Mouse (Mus musculus) ES-E14 (cell line): ENCODE results near the gene Sipa1. TPM values are rescaled to one million over a fixed set of nuclear protein-coding genes. Genes with fewer than 3 reads are reported as not detected.
A peak's percentile ranks its signal among the peaks of the same experiment; 100 is the strongest.

ENCODE experiments used
- DNase-seq: peaks from one replicate; pipeline ENCODE4 v3.0.0-alpha.2; 2013; ENCODE audit warnings: low read depth, low spot score
- H3K27ac ChIP-seq: 2 replicates; pipeline ENCODE4 v1.5.1; 2012; ENCODE audit warnings: low read depth, mild to moderate bottlenecking, low read length, moderate library complexity, mixed read lengths; ENCODE audit not compliant: poor library complexity, insufficient read depth, severe bottlenecking
- H3K36me3 ChIP-seq: 2 replicates; pipeline ENCODE4 v1.6.1; 2012; ENCODE audit warnings: mild to moderate bottlenecking, low read length, moderate library complexity, mixed read lengths; ENCODE audit not compliant: control insufficient read depth, poor library complexity, insufficient read depth, severe bottlenecking
- H3K4me1 ChIP-seq, 2 experiments: fragments of 150-350 bp in 1 of 2; sonication (generic) in 1 of 2; 2 replicates each; pipeline ENCODE4 v1.6.1; 2012; ENCODE audit warnings: low read length in 2 of 2, mild to moderate bottlenecking in 1 of 2, mixed read lengths in 1 of 2; ENCODE audit not compliant: control insufficient read depth in 2 of 2, insufficient read depth in 2 of 2, poor library complexity in 1 of 2
- H3K4me3 ChIP-seq, 2 experiments: fragments of 150-350 bp in 1 of 2; sonication (generic) in 1 of 2; 2 replicates each; pipeline ENCODE4 v1.5.1; 2012; ENCODE audit warnings: low read length in 2 of 2, low read depth in 1 of 2, mild to moderate bottlenecking in 1 of 2, mixed read lengths in 1 of 2; ENCODE audit not compliant: insufficient read depth in 1 of 2, poor library complexity in 1 of 2, severe bottlenecking in 1 of 2
- H3K9ac ChIP-seq: 2 replicates; pipeline ENCODE4 v1.6.1; 2012; ENCODE audit warnings: low read depth, mild to moderate bottlenecking, low read length, mixed read lengths; ENCODE audit not compliant: poor library complexity, insufficient read depth, severe bottlenecking
- H3K9me3 ChIP-seq: fragments of 150-350 bp; sonication (generic); 2 replicates; pipeline ENCODE4 v1.6.1; 2012; ENCODE audit warnings: low read depth, mild to moderate bottlenecking, low read length; ENCODE audit not compliant: control insufficient read depth, insufficient read depth
- CHD2 ChIP-seq: IDR thresholded peaks from 2 replicates; pipeline ENCODE4 v1.6.1; 2014; ENCODE audit warnings: mild to moderate bottlenecking, low read depth, low read length, inconsistent platforms
- HCFC1 ChIP-seq: IDR thresholded peaks from 2 replicates; pipeline ENCODE4 v1.6.1; 2012; ENCODE audit warnings: low read length, inconsistent platforms, borderline replicate concordance; ENCODE audit not compliant: insufficient read depth
- MAFK ChIP-seq: IDR thresholded peaks from 2 replicates; pipeline ENCODE4 v1.6.1; 2014; ENCODE audit warnings: mild to moderate bottlenecking, low read depth, low read length, inconsistent platforms; ENCODE audit not compliant: insufficient read depth
- ZC3H11A ChIP-seq: IDR thresholded peaks from 2 replicates; pipeline ENCODE4 v1.6.1; 2012; ENCODE audit warnings: low read depth, mild to moderate bottlenecking, inconsistent platforms, low read length, borderline replicate concordance
- ZNF384 ChIP-seq: IDR thresholded peaks from 2 replicates; pipeline ENCODE4 v1.6.1; 2012; ENCODE audit warnings: low read depth, low read length, inconsistent platforms
- in situ Hi-C, 2 experiments: fragments of 600-800 bp; cut with MboI; formaldehyde crosslinking; loops; one replicate each; pipeline ENCODE4 v1.15.1; 2025; ENCODE audit warnings: low sequenced_read_pairs in 2 of 2, inconsistent platforms in 1 of 2; ENCODE audit not compliant: unreplicated experiment in 2 of 2
- total RNA-seq: library from RNA; depleted of rRNA; stranded (reverse); fragments of 300-350 nt; gene quantifications from 2 replicates; pipeline ENCODE4 v1.2.3, GENCODE M21; 2012; rRNA removed

Sipa1 gene
- 10.5 and 14.5 TPM in 2 replicates for total RNA-seq

GRCm38 (mm10) chr19:5662981-5663913 is at the start of gene Sipa1:
Gene Sipa1 (minus strand): TSS chr19:5663707.
- H3K4me1 ChIP-seq: peaks cover 7 to 20% of the 10 kb centered on the region in 2 experiments; a peak in 3 of 4 replicates
- peak within 1 kb of the TSS; percentile 62 to 76 for H3K4me3 ChIP-seq
- no peak for TF ChIP-seq ZNF384
- no peak for TF ChIP-seq MAFK
- TF ChIP-seq ZC3H11A: no peak
- TF ChIP-seq CHD2: no peak
- TF ChIP-seq HCFC1: no peak
- peak within 1 kb of the TSS; percentile 55 for H3K9ac ChIP-seq
- in situ Hi-C loops: no loop called here
- no peak within 1 kb of the TSS for H3K27ac ChIP-seq
- H3K9me3 ChIP-seq: no peaks in the 10 kb centered on the region
- DNase-seq: peak; percentile 84
- peaks cover 15% of the 10 kb centered on the region; the same call in 1 of the 2 replicates for H3K36me3 ChIP-seq

GRCm38 (mm10) chr19:5713255-5713654 is 49.7 kb upstream of the Sipa1 start:
- H3K9me3 ChIP-seq: no peaks in the 10 kb centered on the region
- no peak overlapping the region for H3K27ac ChIP-seq
- no peak overlapping the region for H3K9ac ChIP-seq
- in situ Hi-C loops: no loop called here
- DNase-seq: no peak
- no peaks in the 10 kb centered on the region for H3K36me3 ChIP-seq
- TF ChIP-seq MAFK: no peak
- TF ChIP-seq HCFC1: no peak
- no peak for TF ChIP-seq ZC3H11A
- no peak for TF ChIP-seq CHD2
- no peak for TF ChIP-seq ZNF384
- no peak overlapping the region for H3K4me3 ChIP-seq
- peaks cover 2 to 3% of the 10 kb centered on the region in 2 experiments; a peak in 2 of 4 replicates for H3K4me1 ChIP-seq

- H3K36me3 ChIP-seq: no peaks in the 10 kb centered on the region
- H3K9ac ChIP-seq: no peak overlapping the region
- in situ Hi-C loops: no loop called here
- H3K9me3 ChIP-seq: no peaks in the 10 kb centered on the region
- TF ChIP-seq MAFK: no peak
- no peak for TF ChIP-seq CHD2
- no peak for TF ChIP-seq ZC3H11A
- no peak for TF ChIP-seq HCFC1
- H3K27ac ChIP-seq: no peak overlapping the region
- H3K4me3 ChIP-seq: no peak overlapping the region
- H3K4me1 ChIP-seq: peaks cover under 1 to 3% of the 10 kb centered on the region in 2 experiments; a peak in 2 of 4 replicates
- DNase-seq: no peak
Observed at GRCm38 (mm10) chr19:5711907-5712460, 48.5 kb upstream of the Sipa1 start.

- peaks cover 0 to 3% of the 10 kb centered on the region in 2 experiments; a peak in 1 of 4 replicates for H3K4me1 ChIP-seq
- no peak overlapping the region for H3K27ac ChIP-seq
- in situ Hi-C loops: no loop called here
- H3K9me3 ChIP-seq: no peaks in the 10 kb centered on the region
- no peak overlapping the region for H3K9ac ChIP-seq
- H3K4me3 ChIP-seq: no peak overlapping the region
- no peaks in the 10 kb centered on the region for H3K36me3 ChIP-seq
- DNase-seq: no peak
- TF ChIP-seq HCFC1 (no peak), ZNF384 (no peak), CHD2 (no peak), MAFK (no peak), ZC3H11A (no peak)
Observed at GRCm38 (mm10) chr19:5711218-5711617, 47.7 kb upstream of the Sipa1 start.
